Mouse (Mus musculus): ENCODE results near the gene Lamb1.

DNA sequence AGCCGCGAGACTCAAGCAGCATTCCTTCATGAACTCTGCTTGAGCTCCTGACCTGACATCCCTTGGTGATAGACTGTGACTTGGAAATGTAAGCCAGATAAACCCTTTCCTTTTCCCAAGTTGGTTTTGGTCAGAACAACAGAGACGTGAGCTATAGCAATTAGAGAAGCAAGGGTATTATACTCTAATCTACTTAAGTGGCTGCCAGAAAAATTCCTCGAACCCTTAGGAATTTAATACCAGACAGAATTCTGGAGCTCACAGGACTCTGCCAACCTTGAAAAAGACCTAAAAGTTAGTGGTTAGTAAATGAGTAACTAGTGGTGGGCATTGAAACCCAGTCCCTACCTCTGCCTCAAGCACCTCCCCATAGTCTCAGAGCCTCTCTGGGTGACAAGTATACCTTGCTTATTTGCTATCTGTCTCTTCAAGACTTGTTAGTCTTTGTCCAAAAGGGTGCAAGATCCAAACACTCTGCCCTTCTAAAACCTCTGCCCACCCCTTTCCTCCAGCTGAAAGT, 18.6 kb downstream of the Lamb1 start:
- TF ChIP-seq CTCF (IDR thresholded peaks at IDR 0.05; ENCODE audit: low read depth, low read length) (no peak), POLR2A (IDR thresholded peaks at IDR 0.05; ENCODE audit: extremely low read depth, insufficient read depth, low read length) (no peak)
